Mouse (Mus musculus) heart, embryonic 16.5 days (tissue): ENCODE measurements around the gene Cd27. TPM values are rescaled to one million over a fixed set of nuclear protein-coding genes. Genes with fewer than 3 reads are reported as not detected.

Experiments
- ATAC-seq: fragments of 200-750 bp; cut with Nextera tagmentation; replicated peaks from 2 replicates; pipeline ENCODE4 v1.8.0; 2017; ENCODE audit warnings: moderate number of reproducible peaks; ENCODE audit not compliant: insufficient read depth, low FRiP score; ENCODE audit errors: extremely low read depth
- H3K27ac ChIP-seq: fragments of 300-500 bp; sonication (generic); 2 replicates; pipeline ENCODE4 v1.5.1; 2014; ENCODE audit warnings: mild to moderate bottlenecking, low read length, control low read depth, moderate library complexity
- H3K27me3 ChIP-seq: fragments of 300-500 bp; sonication (generic); 2 replicates; pipeline ENCODE4 v1.6.1; 2014; ENCODE audit warnings: low read length, mixed read lengths; ENCODE audit not compliant: control insufficient read depth, insufficient read depth
- H3K36me3 ChIP-seq: fragments of 300-500 bp; sonication (generic); 2 replicates; pipeline ENCODE4 v1.6.1; 2014; ENCODE audit not compliant: control insufficient read depth, insufficient read depth
- H3K4me1 ChIP-seq: fragments of 300-500 bp; sonication (generic); 2 replicates; pipeline ENCODE4 v1.6.1; 2014; ENCODE audit warnings: low read length, mixed read lengths; ENCODE audit not compliant: control insufficient read depth, insufficient read depth
- H3K4me2 ChIP-seq: fragments of 300-500 bp; sonication (generic); 2 replicates; pipeline ENCODE4 v1.6.1; 2014; ENCODE audit warnings: low read depth, mild to moderate bottlenecking, control low read depth, low read length
- H3K4me3 ChIP-seq: fragments of 300-500 bp; sonication (generic); 2 replicates; pipeline ENCODE4 v1.5.1; 2014; ENCODE audit warnings: mild to moderate bottlenecking, control low read depth, low read length
- H3K9ac ChIP-seq: fragments of 300-500 bp; sonication (generic); 2 replicates; pipeline ENCODE4 v1.6.1; 2014; ENCODE audit warnings: low read length, control low read depth
- H3K9me3 ChIP-seq: fragments of 300-500 bp; sonication (generic); replicated peaks from 2 replicates; pipeline ENCODE4 v1.6.1; 2016; ENCODE audit warnings: low read length; ENCODE audit not compliant: control insufficient read depth
- whole genome bisulfite sequencing: fragments of 180-500 bp; shearing (Covaris S2); extraction: QIAGEN DNeasy Blood & Tissue Kit; methylation state at CpG from one replicate; pipeline ENCODE4 v1.1.7; 2014; 5-methylcytosine and 5-hydroxymethylcytosine counted together
- microRNA-seq: library from miRNA; unstranded; fragments of <30 nt; microRNA quantifications from one replicate; pipeline ENCODE4, GENCODE M21; 2017
- polyA plus RNA-seq: library from polyadenylated mRNA; unstranded; fragments of >200 nt; fragmentation: Nextera tagmentation; extraction: Ambion mirVana; gene quantifications from 2 replicates; pipeline ENCODE4 v1.2.1, GENCODE M21; 2015

Gene Cd27
- polyA plus RNA-seq, 1 experiment from 2014 or later: 18.5 TPM

- Histone ChIP-seq H3K9me3 (no peaks in the 10 kb centered on the region), H3K27me3 (no peaks in the 10 kb centered on the region), H3K4me1 (peaks cover 9% of the 10 kb centered on the region), H3K27ac (peak overlapping the region; percentile 100), H3K4me2 (peak overlapping the region; percentile 89), H3K36me3 (peaks cover 36% of the 10 kb centered on the region), H3K4me3 (peak overlapping the region; percentile 92), H3K9ac (peak overlapping the region; percentile 93)
- WGBS: under 1% methylated on average over 34 of the region's 34 CpGs
- peak; percentile 91 for ATAC-seq
Measured at GRCm38 (mm10) chr6:125192016-125192714, 44.6 kb downstream of the Cd27 start.

GRCm38 (mm10) chr6:125191332-125192015 lies 45.3 kb downstream of the Cd27 start, which contains the start of the genes Ncapd2 and Mrpl51:
Gene Ncapd2 (minus strand): TSS chr6:125191701.
Gene Mrpl51 (plus strand): TSS chr6:125191801.
- Histone ChIP-seq H3K4me1 (peaks cover 9% of the 10 kb centered on the region), H3K36me3 (peaks cover 42% of the 10 kb centered on the region), H3K4me3 (peak within 1 kb of the TSS; percentile 92), H3K27ac (peak within 1 kb of the TSS; percentile 100), H3K27me3 (no peaks in the 10 kb centered on the region), H3K4me2 (peak within 1 kb of the TSS; percentile 89), H3K9ac (peak within 1 kb of the TSS; percentile 93), H3K9me3 (no peaks in the 10 kb centered on the region)
- peak; percentile 95 for ATAC-seq
- WGBS: under 1% methylated on average over 54 of the region's 54 CpGs

- Histone ChIP-seq H3K9ac (peak overlapping the region; percentile 85), H3K27me3 (no peaks in the 10 kb centered on the region), H3K4me3 (peak overlapping the region; percentile 92), H3K27ac (peak overlapping the region; percentile 100), H3K36me3 (peaks cover 48% of the 10 kb centered on the region), H3K4me2 (peak overlapping the region; percentile 70), H3K4me1 (peaks cover 9% of the 10 kb centered on the region), H3K9me3 (no peaks in the 10 kb centered on the region)
- ATAC-seq: no peak
Measured at GRCm38 (mm10) chr6:125190816-125191215, 46.0 kb downstream of the Cd27 start.

GRCm38 (mm10) chr6:125186203-125186602 lies 50.6 kb downstream of the Cd27 start:
- Histone ChIP-seq H3K27me3 (no peaks in the 10 kb centered on the region), H3K9ac (no peak overlapping the region), H3K4me2 (no peak overlapping the region), H3K9me3 (no peaks in the 10 kb centered on the region), H3K4me1 (peaks cover 6% of the 10 kb centered on the region; the same call in 1 of the 2 replicates), H3K36me3 (peaks cover 73% of the 10 kb centered on the region), H3K27ac (no peak overlapping the region), H3K4me3 (no peak overlapping the region)
- 90% methylated on average over 10 of the region's 10 CpGs for WGBS
- ATAC-seq: no peak

Small RNA genes within 50 kb of the gene (microRNA-seq; reads per million reads assigned to microRNA genes)
- gene Mir3098 (0.98 reads per million), gene Mir8113 (not detected)

Other genes starting within 250 kb of the Cd27 start
- 0.54 and 0.70 TPM in 2 replicates for gene Pianp, start 240.3 kb downstream of the Cd27 start, polyA plus RNA-seq
- gene Zfp384, start 227.9 kb downstream of the Cd27 start, polyA plus RNA-seq: 8.7 and 9.6 TPM in 2 replicates
- gene Ing4, start 197.2 kb downstream of the Cd27 start, polyA plus RNA-seq: 77.5 and 89.0 TPM in 2 replicates
- 8.0 TPM in 2 replicates for gene Acrbp, start 187.3 kb downstream of the Cd27 start, polyA plus RNA-seq
- 0.55 and 1.6 TPM in 2 replicates for gene Lpar5, start 169.1 kb downstream of the Cd27 start, polyA plus RNA-seq
- 50.6 and 63.0 TPM in 2 replicates for gene Chd4, start 141.0 kb downstream of the Cd27 start, polyA plus RNA-seq
- gene Nop2, start 105.1 kb downstream of the Cd27 start, polyA plus RNA-seq: 45.0 and 45.8 TPM in 2 replicates
- 11.7 and 13.2 TPM in 2 replicates for gene Iffo1, start 91.8 kb downstream of the Cd27 start, polyA plus RNA-seq
- 3,677 and 4,254 TPM in 2 replicates for gene Gapdh, start 70.5 kb downstream of the Cd27 start, polyA plus RNA-seq
- 97.4 and 99.3 TPM in 2 replicates for gene Ncapd2, start 45.3 kb downstream of the Cd27 start, polyA plus RNA-seq
- 270 and 281 TPM in 2 replicates for gene Mrpl51, start 45.2 kb downstream of the Cd27 start, polyA plus RNA-seq
- 7.0 and 8.4 TPM in 2 replicates for gene Vamp1, start 21.5 kb downstream of the Cd27 start, polyA plus RNA-seq
- gene Tapbpl, start 5.2 kb downstream of the Cd27 start, polyA plus RNA-seq: 7.4 and 9.1 TPM in 2 replicates
- not detected in 2 replicates for gene Tuba3a, start 49.0 kb upstream of the Cd27 start, polyA plus RNA-seq
- 43.0 and 51.4 TPM in 2 replicates for gene Ltbr, start 76.9 kb upstream of the Cd27 start, polyA plus RNA-seq
- gene Scnn1a, start 83.6 kb upstream of the Cd27 start, polyA plus RNA-seq: 2.6 and 2.9 TPM in 2 replicates
- gene Tnfrsf1a, start 112.4 kb upstream of the Cd27 start, polyA plus RNA-seq: 54.2 and 54.8 TPM in 2 replicates
- gene Plekhg6, start 143.8 kb upstream of the Cd27 start, polyA plus RNA-seq: 0.25 and 0.41 TPM in 2 replicates